Mouse (Mus musculus) C2C12 (cell line): Measurements from ENCODE around the gene Dctn3.

Experiments
- CTCF ChIP-seq: IDR thresholded peaks from one replicate; pipeline ENCODE4 v1.5.1; 2011; ENCODE audit not compliant: control insufficient read depth, insufficient read depth, insufficient read length
- MAX ChIP-seq: IDR thresholded peaks from one replicate; pipeline ENCODE4 v1.6.1; 2011; ENCODE audit warnings: mild to moderate bottlenecking, control low read depth
- MYOD1 ChIP-seq: IDR thresholded peaks from one replicate; pipeline ENCODE4 v1.6.1; 2011; ENCODE audit warnings: low read depth; ENCODE audit not compliant: control insufficient read depth, insufficient read length
- USF1 ChIP-seq: IDR thresholded peaks from one replicate; pipeline ENCODE4 v1.6.1; 2011; ENCODE audit warnings: low read depth, mild to moderate bottlenecking, control low read depth, moderate library complexity

DNA sequence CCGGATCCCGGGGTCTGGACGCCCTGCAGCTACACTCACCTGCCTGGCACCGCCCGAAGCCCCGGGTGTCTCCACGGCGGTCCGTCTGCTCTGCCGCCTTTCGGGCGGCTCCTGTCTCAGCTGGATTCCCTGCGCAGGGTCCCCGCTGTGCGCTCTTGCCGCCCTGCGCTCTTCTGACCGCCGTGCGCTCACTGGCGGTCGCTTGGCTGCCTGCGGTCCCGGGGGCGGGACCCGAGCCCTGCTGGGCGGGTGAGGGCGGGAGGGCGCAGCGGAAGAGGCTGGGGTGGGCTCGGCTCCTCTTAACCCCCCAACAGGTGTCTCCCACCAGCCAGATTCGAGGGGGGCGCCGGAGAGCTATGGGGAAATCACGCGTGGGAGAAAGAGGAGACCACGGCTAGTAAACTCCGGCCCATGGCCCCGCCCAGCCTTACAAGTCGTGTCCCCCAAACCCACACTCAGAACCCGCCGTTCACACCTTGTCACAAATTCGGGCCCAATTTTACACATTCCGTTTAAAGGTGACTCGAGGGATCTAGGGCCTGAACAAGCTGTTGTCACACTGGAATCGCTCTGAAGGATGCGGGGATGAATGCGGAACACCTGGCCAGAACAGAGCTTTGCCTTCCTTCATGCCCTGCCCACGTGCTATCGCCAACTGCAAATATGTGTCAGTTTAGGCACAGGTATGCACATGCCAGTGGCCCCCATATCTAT is 8.2 kb upstream of the Dctn3 start, which contains the start of gene Arid3c:
- no peak for TF ChIP-seq CTCF
- no peak for TF ChIP-seq MYOD1
- TF ChIP-seq USF1 = no peak
- no peak for TF ChIP-seq MAX
